In genomic region chr8:93810028-93810858, GRCm38 (mm10) we compare ENCODE assay signal across 7 mouse cellular contexts. TPM values are rescaled to one million over a fixed set of nuclear protein-coding genes. Genes with fewer than 3 reads are reported as not detected.
DNase-seq lines count a peak whose midpoint lies in the region; ATAC-seq and TF ChIP-seq lines count a peak whose summit lies in the region.

No protein-coding gene starts in this region.

- WGBS in intestine, postnatal 0 days, result under 1% methylated on average over 57 of the region's 116 CpGs
- WGBS in limb, embryonic 10.5 days, result 3% methylated on average over 53 of the region's 116 CpGs
- WGBS in midbrain, embryonic 14.5 days, result under 1% methylated on average over 50 of the region's 116 CpGs

- peak; percentile 64 for ATAC-seq in granulocyte monocyte progenitor cell, adult 5-6 weeks (replicated peaks; ENCODE audit: poor library complexity, severe bottlenecking)
- peak; percentile 84 for ATAC-seq in intestine, postnatal 0 days
- peak; percentile 90 for ATAC-seq in midbrain, embryonic 14.5 days (ENCODE audit: low FRiP score, low TSS enrichment)

- no peaks in the 10 kb centered on the region for H3K9me3 ChIP-seq in intestine, postnatal 0 days (ENCODE audit: control insufficient read depth)
- no peaks in the 10 kb centered on the region for H3K9me3 ChIP-seq in limb, embryonic 10.5 days (replicated peaks)
- H3K9me3 ChIP-seq in midbrain, embryonic 14.5 days (ENCODE audit: control insufficient read depth, low read length), result no peaks in the 10 kb centered on the region

- H3K4me2 ChIP-seq in intestine, postnatal 0 days (replicated peaks; ENCODE audit: low read depth), result peak overlapping the region; percentile 96
- H3K4me2 ChIP-seq in midbrain, embryonic 14.5 days (ENCODE audit: low read length), result peak overlapping the region; percentile 60

- peak overlapping the region; percentile 28; the same call in 1 of the 2 replicates for H3K27ac ChIP-seq in intestine, postnatal 0 days (ENCODE audit: low read depth, low read length)
- H3K27ac ChIP-seq in limb, embryonic 10.5 days, result peak overlapping the region; percentile 78
- peak overlapping the region; percentile 97 for H3K27ac ChIP-seq in midbrain, embryonic 14.5 days (replicated peaks; ENCODE audit: low read depth, low read length)

- peak overlapping the region; percentile 59 for H3K4me3 ChIP-seq in intestine, postnatal 0 days (ENCODE audit: low read depth, low read length)
- H3K4me3 ChIP-seq in limb, embryonic 10.5 days, result peak overlapping the region; percentile 78
- H3K4me3 ChIP-seq in midbrain, embryonic 14.5 days (replicated peaks; ENCODE audit: low read depth, low read length), result peak overlapping the region; percentile 85

- peak; percentile 90 to 94 for DNase-seq in adrenal gland, postnatal 36 days
- DNase-seq in embryo, embryonic 11.5 days (ENCODE audit: low read depth, low spot score), result peak; percentile 71
- DNase-seq in limb, embryonic 10.5 days (ENCODE audit: low spot score), result peak; percentile 85
- DNase-seq in midbrain, embryonic 14.5 days, result peak; percentile 98
- peak; percentile 53 to 72 for DNase-seq in spleen, postnatal 4 days (ENCODE audit: low spot score in 2 of 2)

- H3K9ac ChIP-seq in intestine, postnatal 0 days (ENCODE audit: low read depth, low read length), result peak overlapping the region; percentile 50
- peak overlapping the region; percentile 95 for H3K9ac ChIP-seq in midbrain, embryonic 14.5 days (replicated peaks; ENCODE audit: low read length)

- no peaks in the 10 kb centered on the region for H3K36me3 ChIP-seq in intestine, postnatal 0 days (ENCODE audit: control insufficient read depth, insufficient read depth)
- H3K36me3 ChIP-seq in limb, embryonic 10.5 days, result no peaks in the 10 kb centered on the region
- H3K36me3 ChIP-seq in midbrain, embryonic 14.5 days (ENCODE audit: control insufficient read depth, insufficient read depth, low read length), result no peaks in the 10 kb centered on the region

- TF ChIP-seq CTCF in intestine, postnatal 0 days (IDR thresholded peaks at IDR 0.05; ENCODE audit: low read depth), result no peak

- H3K4me1 ChIP-seq in intestine, postnatal 0 days (replicated peaks; ENCODE audit: control insufficient read depth, insufficient read depth, low read length), result no peaks in the 10 kb centered on the region; the same call in 1 of the 2 replicates
- peaks cover 46% of the 10 kb centered on the region for H3K4me1 ChIP-seq in limb, embryonic 10.5 days
- peaks cover 15% of the 10 kb centered on the region for H3K4me1 ChIP-seq in midbrain, embryonic 14.5 days (ENCODE audit: control insufficient read depth, insufficient read depth, low read length)

- peaks cover 27% of the 10 kb centered on the region for H3K27me3 ChIP-seq in intestine, postnatal 0 days (replicated peaks; ENCODE audit: control insufficient read depth, insufficient read depth, low read length)
- H3K27me3 ChIP-seq in limb, embryonic 10.5 days (ENCODE audit: low read depth, poor library complexity, severe bottlenecking), result peaks cover 58% of the 10 kb centered on the region
- no peaks in the 10 kb centered on the region for H3K27me3 ChIP-seq in midbrain, embryonic 14.5 days (ENCODE audit: control insufficient read depth, insufficient read depth, low read length)

RNA-seq across cellular contexts. Expression of gene Gnao1, which starts 0.5 kb away (rescaled TPM):
- total RNA-seq in adrenal gland, postnatal 36 days (2021), result 10 to 100 TPM; 24.6 to 27.8 TPM
- not detected in 2 replicates for total RNA-seq in granulocyte monocyte progenitor cell, adult 5-6 weeks (2014; fragmentation: Nextera tagmentation)
- total RNA-seq in granulocyte monocyte progenitor cell, adult 5-6 weeks (2017), result not detected in 2 replicates
- 6.9 and 8.5 TPM in 2 replicates for polyA plus RNA-seq in intestine, postnatal 0 days (2015; fragmentation: Nextera tagmentation; extraction: Ambion mirVana)
- polyA plus RNA-seq in limb, embryonic 10.5 days (2016; fragmentation: Nextera tagmentation; extraction: Ambion mirVana), result 0.54 and 1.2 TPM in 2 replicates
- polyA plus RNA-seq in midbrain, embryonic 14.5 days (2014; fragmentation: Nextera tagmentation; extraction: Ambion mirVana), result 179 and 213 TPM in 2 replicates

Comparison
In these comparisons a context has a peak if more than half of its experiments do, and no peak if none do; other contexts are left out.
1. Peak in every context shown above with its lines: DNase-seq, ATAC-seq, H3K4me3 ChIP-seq and H3K27ac ChIP-seq.
2. H3K27ac ChIP-seq: peak in every context shown above with its lines; median percentile 97 in midbrain, embryonic 14.5 days; 78 in limb, embryonic 10.5 days; 28 in intestine, postnatal 0 days.
3. RNA of gene Gnao1, which starts 0.5 kb away (polyA plus RNA-seq): 179 to 213 TPM in midbrain, embryonic 14.5 days; 6.9 to 8.5 TPM in intestine, postnatal 0 days and 0.54 to 1.2 TPM in limb, embryonic 10.5 days; every median in the first group is over 10 times any median in the second.